Mouse (Mus musculus): ENCODE results near the gene Gcnt1. TPM values are rescaled to one million over a fixed set of nuclear protein-coding genes. Genes with fewer than 3 reads are reported as not detected.

Gene Gcnt1
- polyA plus RNA-seq (2012; rRNA removed), result 2.5 and 5.0 TPM in 2 replicates

GRCm38 (mm10) chr19:17372701-17373100, at the start of gene Gcnt1:
Gcnt1 (minus strand) TSS chr19:17372844.
- WGBS, result 62% methylated on average over 3 of the region's 3 CpGs
- no peak for DNase-seq (ENCODE audit: low read depth, low spot score)

- DNase-seq (ENCODE audit: low read depth, low spot score), result no peak
Measured at GRCm38 (mm10) chr19:17417855-17418254, 45.2 kb upstream of the Gcnt1 start.

GRCm38 (mm10) chr19:17412915-17413459, 40.3 kb upstream of the Gcnt1 start:
- WGBS, result 46% methylated on average over 4 of the region's 4 CpGs

More at GRCm38 (mm10) chr19:17417855-17418254, 45.2 kb upstream of the Gcnt1 start:
- WGBS, result 56% methylated on average over 1 of the region's 1 CpGs

GRCm38 (mm10) chr19:17410465-17411065, 37.9 kb upstream of the Gcnt1 start:
- no peak for DNase-seq (ENCODE audit: low read depth, low spot score)
- WGBS, result 30% methylated on average over 5 of the region's 5 CpGs

More at GRCm38 (mm10) chr19:17412915-17413459, 40.3 kb upstream of the Gcnt1 start:
- no peak for DNase-seq (ENCODE audit: low read depth, low spot score)

- 73% methylated on average over 3 of the region's 3 CpGs for WGBS
- no peak for DNase-seq (ENCODE audit: low read depth, low spot score)
Measured at GRCm38 (mm10) chr19:17409351-17409750, 36.7 kb upstream of the Gcnt1 start.

GRCm38 (mm10) chr19:17408591-17408990, 35.9 kb upstream of the Gcnt1 start:
- DNase-seq (ENCODE audit: low read depth, low spot score), result no peak

- 93% methylated on average over 5 of the region's 5 CpGs for WGBS
- no peak for DNase-seq (ENCODE audit: low read depth, low spot score)
Measured at GRCm38 (mm10) chr19:17406823-17407222, 34.2 kb upstream of the Gcnt1 start.

GRCm38 (mm10) chr19:17403175-17403574, 30.5 kb upstream of the Gcnt1 start:
- 81% methylated on average over 4 of the region's 4 CpGs for WGBS

GRCm38 (mm10) chr19:17400571-17400970, 27.9 kb upstream of the Gcnt1 start:
- 64% methylated on average over 4 of the region's 4 CpGs for WGBS
- DNase-seq (ENCODE audit: low read depth, low spot score), result no peak

More at GRCm38 (mm10) chr19:17403175-17403574, 30.5 kb upstream of the Gcnt1 start:
- DNase-seq (ENCODE audit: low read depth, low spot score), result no peak

GRCm38 (mm10) chr19:17399965-17400364, 27.3 kb upstream of the Gcnt1 start:
- no peak for DNase-seq (ENCODE audit: low read depth, low spot score)
- 76% methylated on average over 4 of the region's 4 CpGs for WGBS

GRCm38 (mm10) chr19:17397922-17398321, 25.3 kb upstream of the Gcnt1 start:
- WGBS, result 79% methylated on average over 5 of the region's 5 CpGs
- DNase-seq (ENCODE audit: low read depth, low spot score), result no peak

- DNase-seq (ENCODE audit: low read depth, low spot score), result no peak
- 60% methylated on average over 4 of the region's 4 CpGs for WGBS
Measured at GRCm38 (mm10) chr19:17396802-17397201, 24.2 kb upstream of the Gcnt1 start.

- WGBS, result under 1% methylated on average over 83 of the region's 83 CpGs
Measured at GRCm38 (mm10) chr19:17393841-17394591, 21.4 kb upstream of the Gcnt1 start, which contains the start of gene Rfk. Rfk (plus strand) TSS chr19:17394043.

GRCm38 (mm10) chr19:17392866-17393265, 20.2 kb upstream of the Gcnt1 start:
- no peak for DNase-seq (ENCODE audit: low read depth, low spot score)
- WGBS, result 17% methylated on average over 3 of the region's 3 CpGs

More at GRCm38 (mm10) chr19:17393841-17394591, 21.4 kb upstream of the Gcnt1 start, which contains the start of gene Rfk:
- no peak for DNase-seq (ENCODE audit: low read depth, low spot score)

- DNase-seq (ENCODE audit: low read depth, low spot score), result no peak
- WGBS, result 3% methylated on average over 2 of the region's 2 CpGs
Measured at GRCm38 (mm10) chr19:17388404-17388803, 15.8 kb upstream of the Gcnt1 start.

GRCm38 (mm10) chr19:17386424-17386823, 13.8 kb upstream of the Gcnt1 start:
- 50% methylated on average over 6 of the region's 6 CpGs for WGBS
- no peak for DNase-seq (ENCODE audit: low read depth, low spot score)

- WGBS, result 13% methylated on average over 1 of the region's 1 CpGs
- no peak for DNase-seq (ENCODE audit: low read depth, low spot score)
Measured at GRCm38 (mm10) chr19:17385426-17385825, 12.8 kb upstream of the Gcnt1 start.

GRCm38 (mm10) chr19:17385022-17385421, 12.4 kb upstream of the Gcnt1 start:
- WGBS, result 77% methylated on average over 4 of the region's 4 CpGs
- DNase-seq (ENCODE audit: low read depth, low spot score), result no peak

GRCm38 (mm10) chr19:17382807-17383397, 10.3 kb upstream of the Gcnt1 start:
- no peak for DNase-seq (ENCODE audit: low read depth, low spot score)
- WGBS, result 76% methylated on average over 6 of the region's 6 CpGs

- whole genome bisulfite sequencing, result 54% methylated on average over 7 of the region's 7 CpGs
Measured at GRCm38 (mm10) chr19:17380549-17380948, 7.9 kb upstream of the Gcnt1 start.

More at GRCm38 (mm10) chr19:17380549-17380948, 7.9 kb upstream of the Gcnt1 start:
- no peak for DNase-seq (ENCODE audit: low read depth, low spot score)

Data from large intestine, adult 2 months (tissue).